Mouse (Mus musculus) layer of hippocampus, postnatal 25 days (tissue): ENCODE measurements around the gene Drd2. TPM values are rescaled to one million over a fixed set of nuclear protein-coding genes. Genes with fewer than 3 reads are reported as not detected.
A peak's percentile ranks its signal among the peaks of the same experiment; 100 is the strongest.

Experiments
- DNase-seq, 2 experiments: peaks; one replicate each; pipeline ENCODE4 v3.0.0; 2022; ENCODE audit warnings: mixed read lengths in 2 of 2, low spot score in 1 of 2; ENCODE audit errors: extremely low spot score in 1 of 2
- total RNA-seq, 2 experiments: library from RNA; stranded (reverse); gene quantifications; 2 replicates each; pipeline ENCODE4 v1.2.3; 2021

Gene Drd2
- total RNA-seq = 1 to 10 TPM; 3.7 TPM

GRCm38 (mm10) chr9:49340136-49341043 is at the start of gene Drd2:
Gene Drd2 (plus strand): TSS chr9:49340627.
- DNase-seq = no peak

GRCm38 (mm10) chr9:49295101-49295500 is 45.3 kb upstream of the Drd2 start:
- no peak for DNase-seq

GRCm38 (mm10) chr9:49307576-49307975 is 32.9 kb upstream of the Drd2 start:
- no peak for DNase-seq

GRCm38 (mm10) chr9:49310821-49311220 is 29.6 kb upstream of the Drd2 start:
- no peak for DNase-seq

- no peak for DNase-seq
Measured at GRCm38 (mm10) chr9:49318638-49319037, 21.8 kb upstream of the Drd2 start.

- DNase-seq = peak in 1 of 2 experiments; percentile 30
Measured at GRCm38 (mm10) chr9:49341044-49341365, 578 bp downstream of the Drd2 start.

GRCm38 (mm10) chr9:49365763-49366162 is 25.3 kb downstream of the Drd2 start:
- no peak for DNase-seq

GRCm38 (mm10) chr9:49373946-49374345 is 33.5 kb downstream of the Drd2 start:
- DNase-seq = no peak

- no peak for DNase-seq
Measured at GRCm38 (mm10) chr9:49379962-49380361, 39.5 kb downstream of the Drd2 start.

GRCm38 (mm10) chr9:49384041-49384440 is 43.6 kb downstream of the Drd2 start:
- no peak for DNase-seq

GRCm38 (mm10) chr9:49384855-49385254 is 44.4 kb downstream of the Drd2 start:
- DNase-seq = no peak

- no peak for DNase-seq
Measured at GRCm38 (mm10) chr9:49385301-49385700, 44.9 kb downstream of the Drd2 start.

- DNase-seq = no peak
Measured at GRCm38 (mm10) chr9:49386119-49386518, 45.7 kb downstream of the Drd2 start.

- DNase-seq = no peak
Measured at GRCm38 (mm10) chr9:49392242-49392641, 51.8 kb downstream of the Drd2 start.

- DNase-seq = no peak
Measured at GRCm38 (mm10) chr9:49396006-49396405, 55.6 kb downstream of the Drd2 start.

- DNase-seq = no peak
Measured at GRCm38 (mm10) chr9:49403711-49404110, 63.3 kb downstream of the Drd2 start.

GRCm38 (mm10) chr9:49407028-49407427 is 66.6 kb downstream of the Drd2 start:
- DNase-seq = no peak

- no peak for DNase-seq
Measured at GRCm38 (mm10) chr9:49410621-49411020, 70.2 kb downstream of the Drd2 start.

GRCm38 (mm10) chr9:49423866-49424265 is 83.4 kb downstream of the Drd2 start:
- DNase-seq = no peak

- DNase-seq = no peak
Measured at GRCm38 (mm10) chr9:49425585-49425984, 85.2 kb downstream of the Drd2 start.

- DNase-seq = no peak
Measured at GRCm38 (mm10) chr9:49426921-49427320, 86.5 kb downstream of the Drd2 start, which contains the start of gene Ankk1. Gene Ankk1 (minus strand): TSS chr9:49427021.

- DNase-seq = no peak
Measured at GRCm38 (mm10) chr9:49427478-49427877, 87.1 kb downstream of the Drd2 start.
